Mouse (Mus musculus): Measurements from ENCODE around the gene Mecr.

Gene Mecr

DNA sequence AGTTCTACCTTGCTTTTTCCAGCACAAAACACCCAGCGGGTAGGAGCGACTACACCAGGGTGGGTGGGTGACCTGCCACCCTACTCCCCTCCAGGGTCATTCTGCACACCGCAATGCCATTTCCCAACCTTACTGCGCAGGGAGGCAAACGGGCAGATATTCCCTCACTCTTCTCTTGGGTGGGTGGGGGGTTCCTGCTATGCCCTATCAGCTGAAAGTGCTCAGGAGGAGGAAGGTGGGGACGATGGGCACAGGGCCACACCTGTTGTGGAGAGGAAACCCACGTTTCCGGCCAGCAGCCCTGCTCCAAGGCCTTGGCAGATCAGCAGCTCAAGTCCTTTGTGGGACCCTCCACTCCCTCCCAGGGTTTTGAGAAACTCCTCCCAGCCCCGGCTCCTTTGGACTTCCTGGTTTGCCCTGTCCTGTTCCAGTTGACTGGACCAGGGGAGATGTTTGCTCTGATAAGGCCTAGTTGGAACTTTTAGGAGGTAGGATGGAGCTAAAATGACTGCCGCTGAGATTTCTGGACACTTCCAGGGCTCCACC is 73.8 kb downstream of the Mecr start:
- Histone ChIP-seq H3K27me3 (ENCODE audit: control insufficient read depth, insufficient read depth, low read length, poor library complexity, severe bottlenecking) (no peaks in the 10 kb centered on the region), H3K36me3 (ENCODE audit: control insufficient read depth, insufficient read depth, low read length, poor library complexity, severe bottlenecking) (no peaks in the 10 kb centered on the region)
- no peak for DNase-seq (ENCODE audit: low read depth, low spot score)
